Mouse (Mus musculus) G1E (cell line): ENCODE measurements at regions not wholly inside any gene's neighbourhood (a gene's known extent, or its start where the extent isn't known, plus 50 kb on each side); places are given as distances from the start of the nearest gene placed in this dataset.
"Not testable (repeated sequence)": the region's sequence is repeated elsewhere in the genome, so short reads cannot be mapped to it uniquely, and the experiment has no call there.

Experiments used
- ATAC-seq: 2 replicates; pipeline ENCODE4 v1.8.0; 2016; ENCODE audit warnings: mild to moderate bottlenecking; ENCODE audit not compliant: insufficient number of reproducible peaks, poor library complexity, low FRiP score, severe bottlenecking; ENCODE audit errors: extremely low read depth
- DNase-seq: peaks from one replicate; pipeline ENCODE4 v3.0.0; 2012; ENCODE audit warnings: low spot score
- H3K27me3 ChIP-seq: 2 replicates; pipeline ENCODE4 v1.6.1; 2012; ENCODE audit warnings: mild to moderate bottlenecking, low read length, inconsistent platforms; ENCODE audit not compliant: insufficient read depth
- H3K36me3 ChIP-seq: replicated peaks from 2 replicates; pipeline ENCODE3; 2012; ENCODE audit warnings: mild to moderate bottlenecking, inconsistent platforms
- H3K4me1 ChIP-seq: 2 replicates; pipeline ENCODE4 v1.6.1; 2012; ENCODE audit warnings: low read depth, low read length, inconsistent platforms, mixed read lengths; ENCODE audit not compliant: insufficient read depth
- H3K4me3 ChIP-seq: 2 replicates; pipeline ENCODE4 v1.5.1; 2012; ENCODE audit warnings: low read depth, mild to moderate bottlenecking, inconsistent platforms, low read length, moderate library complexity, mixed read lengths
- H3K9me3 ChIP-seq: replicated peaks from 2 replicates; pipeline ENCODE4 v1.6.1; 2012; ENCODE audit warnings: inconsistent platforms
- CTCF ChIP-seq: IDR thresholded peaks from 2 replicates; pipeline ENCODE4 v1.5.1; 2012; ENCODE audit warnings: low read depth, low read length, inconsistent platforms, mixed read lengths
- GATA1 ChIP-seq: IDR thresholded peaks from 2 replicates; pipeline ENCODE4 v1.6.1; 2012; ENCODE audit warnings: borderline replicate concordance, low read length, inconsistent platforms, mixed read lengths
- GATA2 ChIP-seq: IDR thresholded peaks from 2 replicates; pipeline ENCODE4 v1.6.1; 2012; ENCODE audit warnings: low read depth, low read length, inconsistent platforms, borderline replicate concordance
- POLR2AphosphoS5 ChIP-seq: IDR thresholded peaks from 2 replicates; pipeline ENCODE4 v1.6.1; 2012; ENCODE audit warnings: low read depth, low read length, inconsistent platforms; ENCODE audit not compliant: insufficient replicate concordance
- TAL1 ChIP-seq: conservative IDR thresholded peaks from 2 replicates; pipeline ENCODE4 v1.6.1; 2012; ENCODE audit warnings: low read depth, low read length, inconsistent platforms, mixed read lengths

GRCm38 (mm10) chr6:68835186-68835585 is 1299.6 kb upstream of the Tacstd2 start:
- 0 out of 2 replicates have a peak, but pooled peaks cover 2% of the 10 kb centered on the region for H3K9me3 ChIP-seq
- no peaks in the 10 kb centered on the region for H3K36me3 ChIP-seq
- H3K27me3 ChIP-seq, result no peaks in the 10 kb centered on the region
- H3K4me3 ChIP-seq, result no peak overlapping the region
- no peak for DNase-seq
- no peak for TF ChIP-seq GATA2
- no peak for TF ChIP-seq GATA1
- no peak for TF ChIP-seq CTCF
- no peak for TF ChIP-seq TAL1
- no peak for TF ChIP-seq POLR2AphosphoS5
- H3K4me1 ChIP-seq, result no peaks in the 10 kb centered on the region
- no peak for ATAC-seq

DNA sequence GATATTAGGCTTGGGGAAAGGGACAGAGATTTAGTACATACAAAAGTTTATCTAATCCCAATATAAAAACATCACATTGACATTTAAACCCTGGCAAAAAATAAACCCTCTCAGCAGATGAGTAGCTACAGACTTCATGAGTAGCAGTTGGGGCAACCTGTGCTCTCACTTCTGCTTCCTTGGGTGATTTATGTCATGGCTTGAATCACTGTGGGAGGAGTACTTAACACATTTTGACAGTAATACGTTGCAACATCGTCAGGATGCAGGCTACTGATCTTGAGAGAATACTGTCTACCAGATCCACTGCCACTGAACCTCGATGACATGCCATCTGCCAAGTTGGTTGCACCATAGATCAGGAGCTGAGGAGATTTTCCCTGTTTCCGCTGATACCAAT is 1299.0 kb upstream of the Tacstd2 start:
- Histone ChIP-seq H3K9me3 (0 out of 2 replicates have a peak, but pooled peaks cover 2% of the 10 kb centered on the region), H3K36me3 (no peaks in the 10 kb centered on the region), H3K4me3 (no peak overlapping the region), H3K27me3 (no peaks in the 10 kb centered on the region), H3K4me1 (no peaks in the 10 kb centered on the region)
- ATAC-seq (no peak), DNase-seq (no peak)
- TF ChIP-seq GATA1 (no peak), POLR2AphosphoS5 (no peak), CTCF (no peak), TAL1 (no peak), GATA2 (no peak)

GRCm38 (mm10) chr6:68828460-68828859 is 1292.9 kb upstream of the Tacstd2 start:
- H3K36me3 ChIP-seq, H3K4me3 ChIP-seq, DNase-seq, H3K27me3 ChIP-seq, H3K9me3 ChIP-seq, H3K4me1 ChIP-seq, ATAC-seq: not testable (repeated sequence)

DNA sequence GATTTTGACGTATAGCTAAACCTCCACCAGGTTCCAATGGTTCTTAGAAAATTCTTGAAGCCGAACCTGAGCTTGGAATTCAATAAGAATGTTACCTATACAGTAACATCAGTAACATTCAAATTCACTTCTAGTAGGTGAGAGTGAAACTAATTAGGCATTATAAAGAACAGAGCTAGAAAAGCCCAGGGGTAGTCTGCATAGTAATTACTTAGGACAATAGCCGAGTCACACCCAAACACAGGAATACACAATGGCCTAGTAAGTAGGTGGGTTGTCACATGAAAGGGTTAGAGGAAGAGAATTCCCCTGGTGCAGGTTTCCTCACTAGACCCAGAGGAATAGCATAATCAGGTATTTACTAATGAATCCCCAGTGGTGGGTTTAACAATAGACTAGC is 1277.8 kb upstream of the Tacstd2 start:
- Histone ChIP-seq H3K9me3 (peaks cover 2% of the 10 kb centered on the region; the same call in 1 of the 2 replicates), H3K4me1 (no peaks in the 10 kb centered on the region), H3K27me3 (no peaks in the 10 kb centered on the region), H3K4me3 (no peak overlapping the region), H3K36me3 (no peaks in the 10 kb centered on the region)
- TF ChIP-seq GATA2 (no peak), CTCF (no peak), TAL1 (no peak), GATA1 (no peak), POLR2AphosphoS5 (no peak)
- DNase-seq (no peak), ATAC-seq (no peak)

- not testable (repeated sequence) for H3K36me3 ChIP-seq, DNase-seq, ATAC-seq, H3K4me3 ChIP-seq, H3K27me3 ChIP-seq, H3K9me3 ChIP-seq, H3K4me1 ChIP-seq
These were observed 1263.6 kb upstream of the Tacstd2 start for GRCm38 (mm10) chr6:68799205-68799604.

DNA sequence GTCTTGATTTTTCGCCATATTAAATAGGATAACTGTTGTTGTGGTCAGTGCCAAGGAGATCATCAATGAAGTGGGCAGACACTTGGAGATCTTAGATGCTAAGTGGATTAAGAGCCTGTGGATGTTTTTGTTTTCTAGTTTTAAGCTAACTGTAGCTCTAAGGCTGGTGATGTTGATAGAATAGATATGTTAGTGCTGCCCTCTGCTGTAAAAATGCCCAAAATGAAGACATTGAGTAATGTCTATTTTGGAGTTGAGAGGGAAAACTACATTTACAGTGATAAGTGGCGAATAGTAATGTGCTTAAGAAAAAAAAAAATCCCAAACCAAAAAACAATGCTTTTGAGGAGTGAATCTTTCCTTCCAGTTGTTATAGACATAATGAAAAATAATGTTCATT is 1235.9 kb upstream of the Tacstd2 start:
- Histone ChIP-seq H3K36me3 (no peaks in the 10 kb centered on the region), H3K27me3 (no peaks in the 10 kb centered on the region), H3K4me1 (no peaks in the 10 kb centered on the region), H3K4me3 (no peak overlapping the region), H3K9me3 (peaks cover 9% of the 10 kb centered on the region)
- no peak for TF ChIP-seq GATA1
- TF ChIP-seq GATA2, result no peak
- TF ChIP-seq CTCF, result no peak
- no peak for TF ChIP-seq TAL1
- no peak for TF ChIP-seq POLR2AphosphoS5
- ATAC-seq (no peak), DNase-seq (no peak)

DNA sequence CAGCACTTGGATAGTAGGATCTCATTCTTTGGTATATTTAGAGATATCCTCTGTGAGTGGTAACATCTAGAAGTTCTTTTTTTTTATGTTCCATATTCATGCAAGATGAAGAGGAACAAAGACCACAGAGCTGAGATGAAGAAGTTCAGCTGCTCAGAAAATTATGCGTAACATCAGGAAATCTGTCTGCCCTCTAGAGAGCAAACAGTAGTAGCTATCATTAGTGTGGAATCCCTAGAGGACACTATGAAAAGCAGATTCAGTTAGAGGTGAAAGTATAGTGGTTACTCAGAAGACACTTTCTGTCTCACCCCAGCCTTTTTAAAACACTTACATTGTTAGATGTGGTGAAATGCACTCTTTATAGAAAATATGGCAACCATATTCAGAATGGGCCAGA is 1214.9 kb upstream of the Tacstd2 start:
- Histone ChIP-seq H3K27me3 (no peaks in the 10 kb centered on the region), H3K36me3 (no peaks in the 10 kb centered on the region), H3K9me3 (peaks cover 7% of the 10 kb centered on the region; the same call in 1 of the 2 replicates), H3K4me1 (no peaks in the 10 kb centered on the region), H3K4me3 (no peak overlapping the region)
- no peak for DNase-seq
- no peak for ATAC-seq
- TF ChIP-seq TAL1 (no peak), CTCF (no peak), POLR2AphosphoS5 (no peak), GATA1 (no peak), GATA2 (no peak)
